Mouse (Mus musculus): ENCODE measurements around the gene Tmem94.

Tmem94 gene

DNA sequence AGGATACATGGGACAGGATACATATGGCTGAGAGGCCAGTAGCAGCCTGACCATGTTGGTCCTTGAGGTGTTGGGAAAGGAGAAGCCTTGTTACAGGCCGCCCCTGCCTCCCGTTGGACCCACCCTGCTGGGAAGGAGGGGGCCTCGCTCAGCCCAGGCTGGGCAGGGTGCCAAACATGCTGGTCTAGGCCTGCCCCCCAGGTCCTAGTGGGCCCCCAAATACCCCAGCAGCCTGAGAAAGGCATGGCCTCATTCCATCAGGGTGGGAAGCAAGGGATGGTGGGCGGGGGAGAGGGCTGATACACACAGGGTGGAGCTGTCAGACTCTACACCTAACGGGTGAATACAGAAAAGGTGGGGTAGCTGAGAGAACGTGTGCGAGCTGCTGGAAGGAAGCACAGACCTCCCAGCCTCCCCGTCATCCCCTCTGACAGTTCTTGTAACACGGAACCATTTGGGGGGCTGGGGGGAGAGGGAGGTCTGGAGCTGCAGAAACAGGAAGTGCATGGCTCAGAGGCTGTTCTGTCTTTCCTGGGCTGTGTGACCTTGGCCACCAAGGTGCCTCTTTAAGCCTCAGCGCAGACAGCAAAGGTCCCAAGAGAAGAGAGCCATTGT lies 43.6 kb downstream of the Tmem94 start:
- no peak for DNase-seq (ENCODE audit: low spot score)

GRCm38 (mm10) chr11:115809311-115809781 lies 44.1 kb downstream of the Tmem94 start:
- no peak for DNase-seq (ENCODE audit: low spot score)

GRCm38 (mm10) chr11:115810377-115810776 lies 45.1 kb downstream of the Tmem94 start:
- DNase-seq (ENCODE audit: low spot score): no peak

DNA sequence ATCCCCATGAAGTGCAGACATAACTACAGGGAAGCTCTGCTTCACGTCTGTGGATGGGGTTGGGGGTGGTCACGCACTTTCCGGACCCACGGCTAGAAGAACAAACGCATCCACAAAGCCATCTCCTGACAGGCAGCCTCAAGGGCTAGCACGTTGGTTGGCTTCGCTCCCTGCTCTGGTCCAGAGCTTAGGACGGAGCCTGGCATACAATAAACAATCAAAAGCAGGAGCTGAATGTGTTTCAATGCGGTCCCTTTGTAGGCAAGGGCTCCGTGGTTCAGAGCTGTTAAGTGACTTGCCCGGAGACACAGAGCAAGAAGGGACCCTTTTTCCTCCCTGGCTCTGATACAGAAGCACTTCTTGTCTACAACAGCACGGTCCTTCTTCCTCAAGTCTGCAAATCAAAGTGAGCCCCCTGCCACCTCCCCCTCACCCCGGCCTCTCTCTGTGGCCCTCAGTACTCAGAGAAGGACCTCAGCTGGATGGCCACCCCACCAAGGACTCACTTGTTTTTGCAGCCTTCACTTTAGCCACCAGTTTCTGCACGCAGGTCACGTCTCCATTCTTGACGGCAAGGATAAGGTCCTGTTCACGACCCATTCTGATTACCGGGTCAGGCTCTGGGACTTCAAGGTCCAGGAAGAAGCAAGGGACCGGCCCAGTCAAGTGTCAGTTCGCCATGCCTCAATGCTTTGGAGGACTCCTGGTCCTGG lies 46.3 kb downstream of the Tmem94 start:
- DNase-seq (ENCODE audit: low spot score): no peak

- no peak for DNase-seq (ENCODE audit: low spot score)
Measured at GRCm38 (mm10) chr11:115812095-115812494, 46.9 kb downstream of the Tmem94 start.

DNA sequence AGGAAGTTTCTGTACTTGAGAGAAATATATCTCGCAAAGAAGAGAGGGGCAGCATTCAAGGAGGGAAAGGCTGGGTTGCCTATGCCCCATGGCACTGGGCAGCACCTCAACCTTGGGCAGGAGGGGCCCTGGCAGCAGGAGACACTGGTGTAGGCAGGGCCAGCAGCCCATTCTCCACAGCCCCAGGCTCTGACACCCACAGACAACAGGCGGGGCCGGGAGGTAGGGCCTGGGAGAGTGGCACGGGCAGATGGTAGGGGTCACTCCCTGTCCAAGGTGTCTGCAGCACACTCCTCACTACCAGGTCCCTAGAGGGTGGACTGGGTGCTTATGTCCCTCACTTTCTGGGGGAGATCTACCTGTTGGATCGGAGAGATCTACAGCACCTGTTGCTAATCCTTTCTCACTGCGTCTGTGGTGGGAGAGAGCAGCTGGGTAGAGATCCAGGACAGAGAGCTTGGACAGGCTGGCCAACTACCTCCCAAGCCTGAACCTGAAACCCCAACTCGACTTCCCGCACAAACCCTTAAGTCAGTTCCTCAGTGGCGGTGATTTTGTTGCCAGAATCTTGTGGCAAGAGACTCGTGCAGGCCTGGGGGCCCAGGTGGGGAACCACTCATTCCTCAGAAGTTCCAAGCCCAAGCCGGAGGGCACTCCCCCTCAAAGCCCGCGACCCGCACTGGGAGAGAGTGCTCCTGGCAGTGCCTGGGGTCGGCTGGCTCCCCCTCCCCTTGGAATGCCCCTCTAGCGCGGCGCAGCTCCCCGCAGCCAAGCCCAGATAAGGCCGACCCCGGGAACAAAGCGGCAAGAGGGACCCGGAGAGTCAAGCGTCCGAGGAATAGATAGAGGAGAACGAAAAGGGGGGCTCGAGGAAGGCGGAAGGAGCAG lies 47.5 kb downstream of the Tmem94 start:
- DNase-seq (ENCODE audit: low spot score): peak; percentile 2

- peak; percentile 91 for DNase-seq (ENCODE audit: low spot score)
Measured at GRCm38 (mm10) chr11:115813507-115814296, 48.5 kb downstream of the Tmem94 start, which contains the start of gene Caskin2. Gene Caskin2 (minus strand): TSS chr11:115813639.

GRCm38 (mm10) chr11:115814605-115815450 lies 49.6 kb downstream of the Tmem94 start, which contains the start of gene Tsen54:
Gene Tsen54 (plus strand): TSS chr11:115814724.
- DNase-seq (ENCODE audit: low spot score): peak; percentile 77

DNA sequence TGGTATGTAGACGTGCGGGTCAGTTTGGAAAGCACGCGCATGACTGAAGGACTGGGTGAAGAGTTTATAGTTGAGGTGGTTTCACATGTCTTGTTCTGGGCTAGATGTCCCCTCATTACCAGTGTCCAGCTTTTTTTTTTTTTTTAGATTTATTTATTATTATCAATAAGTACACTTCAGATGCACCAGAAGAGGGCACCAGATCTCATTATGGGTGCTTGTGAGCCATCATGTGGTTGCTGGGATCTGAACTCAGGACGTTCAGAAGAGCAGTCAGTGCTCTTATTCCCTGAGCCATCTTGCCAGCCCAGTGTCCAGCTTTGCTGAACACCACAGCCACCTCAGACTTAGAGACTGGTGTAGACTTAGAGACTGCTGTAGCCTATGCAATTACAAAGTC lies 52.1 kb downstream of the Tmem94 start:
- no peak for DNase-seq (ENCODE audit: low spot score)

- DNase-seq (ENCODE audit: low spot score): no peak
Measured at GRCm38 (mm10) chr11:115819915-115820623, 54.8 kb downstream of the Tmem94 start.

GRCm38 (mm10) chr11:115821001-115821400 lies 55.8 kb downstream of the Tmem94 start:
- DNase-seq (ENCODE audit: low spot score): no peak

DNA sequence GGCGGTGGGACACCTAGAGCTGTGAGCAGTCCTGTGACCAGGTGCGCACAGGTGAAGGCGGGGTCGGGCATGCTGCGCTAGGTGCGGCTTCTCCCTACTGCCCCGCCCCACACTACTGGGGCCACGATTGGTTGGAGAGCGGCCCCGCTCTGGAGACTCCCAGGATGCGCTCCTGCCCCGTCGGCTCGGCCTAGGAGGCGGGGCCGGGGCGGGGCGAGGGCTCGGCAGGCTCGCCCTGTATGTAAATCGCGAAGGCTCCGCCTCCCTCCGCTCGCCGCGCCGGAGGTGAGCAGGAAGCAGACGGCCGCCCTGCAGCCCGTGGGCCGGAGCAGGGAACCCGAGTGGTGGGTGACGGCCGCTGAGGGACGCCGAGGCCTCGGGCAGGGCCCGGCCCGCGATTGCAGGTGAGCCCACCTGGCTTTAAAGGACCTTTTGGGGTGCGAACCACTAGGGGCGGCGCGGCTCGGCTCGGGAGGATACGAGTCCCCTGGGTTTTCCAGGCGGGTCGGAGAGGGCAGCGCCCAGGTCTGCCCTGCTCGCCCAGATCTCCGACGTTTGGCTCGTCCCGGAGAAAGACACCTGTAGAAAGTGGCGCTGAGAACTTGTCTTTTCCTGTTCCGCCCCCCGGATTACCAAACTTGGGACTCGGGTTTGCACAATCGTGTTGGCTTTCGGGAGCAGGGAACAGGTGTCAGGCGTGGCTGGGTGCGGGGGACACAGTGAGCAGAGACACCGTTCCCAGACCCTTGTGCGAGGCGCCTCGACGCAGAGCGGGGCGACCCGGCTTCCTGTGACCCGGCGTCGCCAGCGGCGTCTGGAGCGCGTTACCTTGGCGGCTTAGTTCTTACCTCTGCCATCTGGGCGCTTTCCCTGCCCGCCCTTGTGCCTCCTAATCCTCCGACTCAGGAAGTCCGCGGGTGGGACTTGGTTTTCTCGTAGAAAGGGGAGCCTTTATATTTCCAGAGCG lies 58.8 kb downstream of the Tmem94 start, which contains the start of gene Llgl2:
Gene Llgl2 (plus strand): TSS at position 276 of the 967 bp plus-strand sequence.
- DNase-seq (ENCODE audit: low spot score): peak; percentile 81

- no peak for DNase-seq (ENCODE audit: low spot score)
Measured at GRCm38 (mm10) chr11:115824813-115825212, 59.6 kb downstream of the Tmem94 start.

GRCm38 (mm10) chr11:115826487-115826886 lies 61.3 kb downstream of the Tmem94 start:
- DNase-seq (ENCODE audit: low spot score): no peak

DNA sequence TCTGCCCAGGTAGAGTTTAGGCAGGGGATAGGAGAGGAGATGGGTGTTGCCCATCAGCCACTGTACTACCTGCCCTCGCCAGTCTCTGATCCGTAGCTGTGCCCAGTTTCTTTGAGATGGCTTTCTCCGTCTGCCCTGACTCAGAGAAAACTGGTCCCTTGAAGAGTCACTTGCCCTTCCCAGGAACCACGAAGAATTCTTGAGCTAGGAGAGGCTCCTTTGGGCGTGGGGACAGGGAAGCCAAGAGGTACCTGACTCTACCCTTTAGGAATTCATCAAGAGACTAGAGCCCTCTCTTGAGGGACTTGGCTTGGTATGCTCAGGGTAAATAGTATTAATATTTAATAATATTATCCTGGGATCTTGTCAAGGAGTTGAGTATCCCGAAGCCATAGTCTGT lies 62.4 kb downstream of the Tmem94 start:
- no peak for DNase-seq (ENCODE audit: low spot score)

DNA sequence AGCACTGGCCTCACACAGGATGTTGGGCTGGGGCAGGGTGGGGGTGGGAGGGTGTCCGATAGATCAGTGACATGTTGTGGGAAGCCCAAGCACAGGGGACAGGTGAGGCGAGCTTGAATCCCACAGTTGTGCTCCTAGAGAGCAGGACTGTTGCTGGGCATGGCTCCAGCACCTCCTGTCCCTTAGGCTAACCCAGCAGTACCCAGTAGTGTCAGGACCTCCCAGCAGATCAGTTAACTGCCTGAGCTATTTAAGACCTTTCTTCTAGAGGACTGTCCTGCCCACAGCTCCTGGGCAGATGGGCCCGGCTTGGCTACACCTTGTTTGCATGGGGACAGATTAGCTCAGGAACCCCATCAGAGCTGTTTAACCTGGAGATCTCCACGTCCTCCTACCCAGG lies 63.8 kb downstream of the Tmem94 start:
- DNase-seq (ENCODE audit: low spot score): no peak

- DNase-seq (ENCODE audit: low spot score): no peak
Measured at GRCm38 (mm10) chr11:115830550-115831325, 65.5 kb downstream of the Tmem94 start.

GRCm38 (mm10) chr11:115831518-115831917 lies 66.3 kb downstream of the Tmem94 start:
- DNase-seq (ENCODE audit: low spot score): no peak

All from T-cell, adult 2 months (primary cell).